Mouse (Mus musculus): ENCODE measurements at regions not wholly inside any gene's neighbourhood (a gene's known extent, or its start where the extent isn't known, plus 50 kb on each side); places are given as distances from the start of the nearest gene placed in this dataset.

GRCm38 (mm10) chr1:41133946-41134345, 328.5 kb downstream of the Tmem182 start:
- Histone ChIP-seq H3K4me2 (replicated peaks; ENCODE audit: low read depth, low read length) (no peak overlapping the region), H3K36me3 (ENCODE audit: control insufficient read depth, insufficient read depth, low read length) (no peaks in the 10 kb centered on the region), H3K27ac (ENCODE audit: low read depth, low read length) (no peak overlapping the region), H3K4me3 (ENCODE audit: low read length) (no peak overlapping the region), H3K9me3 (ENCODE audit: control insufficient read depth, low read length) (no peaks in the 10 kb centered on the region), H3K27me3 (ENCODE audit: control insufficient read depth, insufficient read depth, low read length) (no peaks in the 10 kb centered on the region), H3K4me1 (ENCODE audit: control insufficient read depth, insufficient read depth, low read length) (no peaks in the 10 kb centered on the region), H3K9ac (ENCODE audit: low read depth, low read length) (no peak overlapping the region)
- ATAC-seq (ENCODE audit: low FRiP score, low TSS enrichment): no peak
- WGBS: 86% methylated on average over 8 of the region's 8 CpGs

DNA sequence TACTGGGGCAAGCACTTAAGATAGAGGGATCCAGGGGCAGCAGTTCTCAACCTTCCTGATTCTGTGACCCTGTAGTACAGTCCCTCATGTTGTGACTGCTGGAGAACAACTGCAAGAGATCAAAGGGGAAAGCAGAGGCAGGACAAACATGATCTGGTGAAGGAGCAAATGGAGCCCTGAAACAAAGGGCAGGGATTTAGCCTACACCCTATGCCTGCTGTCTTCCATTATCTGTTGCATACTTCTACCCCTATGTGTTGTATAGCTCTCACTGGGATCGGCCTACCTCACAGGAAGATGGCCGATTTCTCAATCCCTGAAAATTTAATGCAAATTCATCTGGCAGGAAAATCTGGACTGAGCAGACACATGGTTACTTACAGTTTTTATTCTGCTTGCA, 334.3 kb downstream of the Tmem182 start:
- Histone ChIP-seq H3K9ac (ENCODE audit: low read depth, low read length) (no peak overlapping the region), H3K9me3 (ENCODE audit: control insufficient read depth, low read length) (no peaks in the 10 kb centered on the region), H3K4me3 (ENCODE audit: low read length) (no peak overlapping the region), H3K27me3 (ENCODE audit: control insufficient read depth, insufficient read depth, low read length) (no peaks in the 10 kb centered on the region), H3K36me3 (ENCODE audit: control insufficient read depth, insufficient read depth, low read length) (no peaks in the 10 kb centered on the region), H3K27ac (ENCODE audit: low read depth, low read length) (no peak overlapping the region), H3K4me1 (ENCODE audit: control insufficient read depth, insufficient read depth, low read length) (no peaks in the 10 kb centered on the region), H3K4me2 (replicated peaks; ENCODE audit: low read depth, low read length) (no peak overlapping the region)
- no peak for ATAC-seq (ENCODE audit: low FRiP score, low TSS enrichment)
- 82% methylated on average over 2 of the region's 2 CpGs for WGBS

DNA sequence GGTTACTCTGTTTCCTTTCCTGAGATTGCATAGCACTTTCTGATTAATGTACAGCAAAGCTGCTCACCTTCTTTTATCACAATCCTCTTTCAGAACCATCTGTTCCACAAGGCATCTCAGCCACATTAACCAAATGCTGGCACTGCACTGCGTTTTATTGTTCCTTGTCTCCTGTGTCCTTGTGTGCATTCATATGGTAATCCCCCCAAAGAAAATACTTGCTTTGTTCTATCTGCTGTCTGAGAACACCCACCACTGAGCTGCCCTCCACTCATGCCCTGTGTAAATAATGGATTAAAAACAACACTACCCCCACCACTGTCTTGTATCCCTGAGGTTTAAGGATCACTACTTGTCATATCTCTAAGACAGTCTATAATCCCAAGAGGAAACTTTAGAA, 335.1 kb downstream of the Tmem182 start:
- Histone ChIP-seq H3K36me3 (ENCODE audit: control insufficient read depth, insufficient read depth, low read length) (no peaks in the 10 kb centered on the region), H3K4me3 (ENCODE audit: low read length) (no peak overlapping the region), H3K27me3 (ENCODE audit: control insufficient read depth, insufficient read depth, low read length) (no peaks in the 10 kb centered on the region), H3K4me2 (replicated peaks; ENCODE audit: low read depth, low read length) (no peak overlapping the region), H3K27ac (ENCODE audit: low read depth, low read length) (no peak overlapping the region), H3K9ac (ENCODE audit: low read depth, low read length) (no peak overlapping the region), H3K9me3 (ENCODE audit: control insufficient read depth, low read length) (no peaks in the 10 kb centered on the region), H3K4me1 (ENCODE audit: control insufficient read depth, insufficient read depth, low read length) (no peaks in the 10 kb centered on the region)
- 65% methylated on average over 1 of the region's 1 CpGs for WGBS
- ATAC-seq (ENCODE audit: low FRiP score, low TSS enrichment): no peak

- H3K27ac ChIP-seq (ENCODE audit: low read depth, low read length): no peak overlapping the region
- no peaks in the 10 kb centered on the region for H3K36me3 ChIP-seq (ENCODE audit: control insufficient read depth, insufficient read depth, low read length)
- no peak for ATAC-seq (ENCODE audit: low FRiP score, low TSS enrichment)
- H3K9ac ChIP-seq (ENCODE audit: low read depth, low read length): no peak overlapping the region
- H3K4me3 ChIP-seq (ENCODE audit: low read length): no peak overlapping the region
- no peaks in the 10 kb centered on the region for H3K4me1 ChIP-seq (ENCODE audit: control insufficient read depth, insufficient read depth, low read length)
- no peak overlapping the region for H3K4me2 ChIP-seq (replicated peaks; ENCODE audit: low read depth, low read length)
- 83% methylated on average over 4 of the region's 4 CpGs for WGBS
- H3K9me3 ChIP-seq (ENCODE audit: control insufficient read depth, low read length): no peaks in the 10 kb centered on the region
- H3K27me3 ChIP-seq (ENCODE audit: control insufficient read depth, insufficient read depth, low read length): no peaks in the 10 kb centered on the region
Observed at GRCm38 (mm10) chr1:41141992-41142391, 336.6 kb downstream of the Tmem182 start.

- H3K27me3 ChIP-seq (ENCODE audit: control insufficient read depth, insufficient read depth, low read length): no peaks in the 10 kb centered on the region
- no peaks in the 10 kb centered on the region for H3K4me1 ChIP-seq (ENCODE audit: control insufficient read depth, insufficient read depth, low read length)
- no peak overlapping the region for H3K27ac ChIP-seq (ENCODE audit: low read depth, low read length)
- H3K9me3 ChIP-seq (ENCODE audit: control insufficient read depth, low read length): no peaks in the 10 kb centered on the region
- ATAC-seq (ENCODE audit: low FRiP score, low TSS enrichment): peak; percentile 49; the same call in 1 of the 2 replicates
- no peak overlapping the region for H3K4me3 ChIP-seq (ENCODE audit: low read length)
- H3K36me3 ChIP-seq (ENCODE audit: control insufficient read depth, insufficient read depth, low read length): no peaks in the 10 kb centered on the region
- H3K4me2 ChIP-seq (replicated peaks; ENCODE audit: low read depth, low read length): no peak overlapping the region
- 68% methylated on average over 1 of the region's 1 CpGs for WGBS
- H3K9ac ChIP-seq (ENCODE audit: low read depth, low read length): no peak overlapping the region
Observed at GRCm38 (mm10) chr1:41152516-41152915, 347.1 kb downstream of the Tmem182 start.

DNA sequence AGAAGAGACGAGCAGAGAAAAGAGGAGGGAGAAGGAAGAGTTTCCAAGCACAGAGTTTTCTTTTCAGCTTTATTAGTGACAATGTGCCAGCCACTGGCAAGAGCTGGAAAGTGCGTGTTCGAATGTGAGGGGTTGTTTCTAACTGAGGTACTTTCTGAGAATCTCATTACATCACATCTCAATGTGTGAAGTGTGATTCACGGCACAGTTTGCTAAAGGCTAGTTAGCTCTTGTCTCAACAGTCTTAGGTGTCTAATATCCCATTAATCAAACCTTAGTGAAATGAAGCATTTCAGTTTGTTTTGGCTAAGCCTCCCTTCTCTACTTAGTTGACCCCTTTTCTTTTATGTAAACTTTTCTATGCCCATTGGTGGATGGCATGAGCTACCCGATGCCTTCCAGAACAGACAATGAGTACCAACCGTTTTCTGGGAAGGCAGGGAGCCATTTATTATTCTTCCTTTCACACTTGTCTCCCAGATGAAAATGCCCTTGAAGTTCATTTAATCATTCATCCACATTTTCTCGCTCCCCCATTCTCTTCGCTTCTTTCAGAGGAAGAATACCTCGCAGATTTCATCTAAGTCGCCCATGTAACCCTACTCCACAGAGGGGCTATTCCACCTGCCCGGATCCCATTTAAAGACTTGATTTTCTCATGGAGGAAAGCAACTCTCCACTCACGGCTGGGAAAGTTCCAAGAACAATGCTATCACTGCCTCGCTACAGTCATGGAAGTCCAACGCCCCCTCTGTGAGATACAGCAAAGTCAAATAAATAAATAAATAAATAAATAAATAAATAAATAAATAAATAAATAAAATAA, 348.0 kb downstream of the Tmem182 start:
- H3K4me2 ChIP-seq (replicated peaks; ENCODE audit: low read depth, low read length): no peak overlapping the region
- 59% methylated on average over 14 of the region's 14 CpGs for WGBS
- no peak overlapping the region for H3K4me3 ChIP-seq (ENCODE audit: low read length)
- H3K4me1 ChIP-seq (ENCODE audit: control insufficient read depth, insufficient read depth, low read length): no peaks in the 10 kb centered on the region
- no peaks in the 10 kb centered on the region for H3K9me3 ChIP-seq (ENCODE audit: control insufficient read depth, low read length)
- H3K9ac ChIP-seq (ENCODE audit: low read depth, low read length): no peak overlapping the region
- no peaks in the 10 kb centered on the region for H3K36me3 ChIP-seq (ENCODE audit: control insufficient read depth, insufficient read depth, low read length)
- H3K27me3 ChIP-seq (ENCODE audit: control insufficient read depth, insufficient read depth, low read length): no peaks in the 10 kb centered on the region
- H3K27ac ChIP-seq (ENCODE audit: low read depth, low read length): no peak overlapping the region
- ATAC-seq (ENCODE audit: low FRiP score, low TSS enrichment): no peak

- Histone ChIP-seq H3K36me3 (ENCODE audit: control insufficient read depth, insufficient read depth, low read length) (no peaks in the 10 kb centered on the region), H3K27ac (ENCODE audit: low read depth, low read length) (no peak overlapping the region), H3K9ac (ENCODE audit: low read depth, low read length) (no peak overlapping the region), H3K4me2 (replicated peaks; ENCODE audit: low read depth, low read length) (no peak overlapping the region), H3K4me1 (ENCODE audit: control insufficient read depth, insufficient read depth, low read length) (no peaks in the 10 kb centered on the region), H3K4me3 (ENCODE audit: low read length) (no peak overlapping the region), H3K9me3 (ENCODE audit: control insufficient read depth, low read length) (no peaks in the 10 kb centered on the region), H3K27me3 (ENCODE audit: control insufficient read depth, insufficient read depth, low read length) (no peaks in the 10 kb centered on the region)
- 68% methylated on average over 4 of the region's 4 CpGs for WGBS
- no peak for ATAC-seq (ENCODE audit: low FRiP score, low TSS enrichment)
Observed at GRCm38 (mm10) chr1:41154198-41154597, 348.8 kb downstream of the Tmem182 start.

- Histone ChIP-seq H3K4me1 (ENCODE audit: control insufficient read depth, insufficient read depth, low read length) (no peaks in the 10 kb centered on the region), H3K9me3 (ENCODE audit: control insufficient read depth, low read length) (no peaks in the 10 kb centered on the region), H3K36me3 (ENCODE audit: control insufficient read depth, insufficient read depth, low read length) (no peaks in the 10 kb centered on the region), H3K4me2 (replicated peaks; ENCODE audit: low read depth, low read length) (no peak overlapping the region), H3K27ac (ENCODE audit: low read depth, low read length) (no peak overlapping the region), H3K9ac (ENCODE audit: low read depth, low read length) (no peak overlapping the region), H3K4me3 (ENCODE audit: low read length) (no peak overlapping the region), H3K27me3 (ENCODE audit: control insufficient read depth, insufficient read depth, low read length) (no peaks in the 10 kb centered on the region)
- 66% methylated on average over 10 of the region's 10 CpGs for WGBS
- no peak for ATAC-seq (ENCODE audit: low FRiP score, low TSS enrichment)
Observed at GRCm38 (mm10) chr1:41156946-41157345, 351.5 kb downstream of the Tmem182 start.

DNA sequence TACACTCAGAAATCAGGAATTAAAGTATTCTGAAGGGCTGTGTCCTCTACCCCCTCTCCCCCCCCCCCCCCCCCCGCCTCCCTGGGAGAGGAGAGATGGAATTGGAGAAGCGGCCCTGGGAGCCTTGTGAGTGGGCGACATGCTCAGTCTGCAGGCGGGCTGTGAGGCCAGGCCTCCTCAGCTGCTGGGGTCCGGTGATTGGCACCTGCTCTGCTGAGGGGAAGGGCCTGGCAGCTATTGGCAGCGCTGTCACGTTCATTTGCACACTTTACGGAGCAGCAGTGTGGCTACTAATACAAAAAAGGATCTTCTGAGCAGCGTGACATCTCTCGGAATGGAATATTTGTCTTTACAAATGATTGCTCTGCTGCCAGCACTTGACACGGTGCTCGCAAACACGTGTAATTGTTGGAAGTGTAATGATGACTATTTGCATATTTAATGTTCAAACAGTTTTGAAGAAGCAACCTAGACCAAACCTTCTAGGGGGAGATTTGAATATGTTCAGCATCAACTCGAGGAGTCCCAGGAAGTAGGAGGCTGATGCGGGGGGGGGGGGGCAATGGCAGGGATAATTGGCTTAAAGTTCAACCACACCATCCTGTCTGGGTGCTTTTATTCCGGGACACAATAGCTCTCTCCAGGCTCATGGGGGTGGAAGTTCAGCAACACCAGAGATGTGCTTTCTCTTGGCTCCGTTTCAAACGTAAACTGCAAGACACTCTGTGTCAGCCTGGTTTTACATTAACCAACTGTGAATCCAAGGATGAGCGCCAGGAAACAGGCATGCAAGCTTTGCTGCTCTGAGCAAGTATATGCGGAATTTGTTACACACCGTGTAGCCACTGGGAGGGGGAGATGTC, 352.5 kb downstream of the Tmem182 start:
- Histone ChIP-seq H3K27ac (ENCODE audit: low read depth, low read length) (no peak overlapping the region), H3K27me3 (ENCODE audit: control insufficient read depth, insufficient read depth, low read length) (no peaks in the 10 kb centered on the region), H3K4me1 (ENCODE audit: control insufficient read depth, insufficient read depth, low read length) (no peaks in the 10 kb centered on the region), H3K9ac (ENCODE audit: low read depth, low read length) (no peak overlapping the region), H3K36me3 (ENCODE audit: control insufficient read depth, insufficient read depth, low read length) (no peaks in the 10 kb centered on the region), H3K4me2 (replicated peaks; ENCODE audit: low read depth, low read length) (no peak overlapping the region; the same call in 1 of the 2 replicates), H3K4me3 (ENCODE audit: low read length) (no peak overlapping the region), H3K9me3 (ENCODE audit: control insufficient read depth, low read length) (no peaks in the 10 kb centered on the region)
- peak; percentile 66; the same call in 1 of the 2 replicates for ATAC-seq (ENCODE audit: low FRiP score, low TSS enrichment)
- WGBS: 65% methylated on average over 20 of the region's 21 CpGs

Data from kidney, embryonic 14.5 days (tissue).